Mouse (Mus musculus) E14TG2a.4 (cell line): ENCODE results near the gene Pitx2.

Source experiments
- CTCF ChIP-seq: conservative IDR thresholded peaks from 2 replicates; pipeline ENCODE4 v1.5.1; 2014; ENCODE audit warnings: low read length
- NANOG ChIP-seq: IDR thresholded peaks from 2 replicates; pipeline ENCODE4 v1.6.1; 2014; ENCODE audit warnings: borderline replicate concordance, low read length, mixed read lengths
- POU5F1 ChIP-seq: IDR thresholded peaks from 2 replicates; pipeline ENCODE4 v1.6.1; 2014; ENCODE audit warnings: low read length, borderline replicate concordance

GRCm38 (mm10) chr3:129256766-129257165 is 57.1 kb downstream of the Pitx2 start:
- TF ChIP-seq CTCF (peak; percentile 57), NANOG (no peak), POU5F1 (no peak)
